7 mouse cellular contexts compared by ENCODE assay signal in the genomic region with DNA sequence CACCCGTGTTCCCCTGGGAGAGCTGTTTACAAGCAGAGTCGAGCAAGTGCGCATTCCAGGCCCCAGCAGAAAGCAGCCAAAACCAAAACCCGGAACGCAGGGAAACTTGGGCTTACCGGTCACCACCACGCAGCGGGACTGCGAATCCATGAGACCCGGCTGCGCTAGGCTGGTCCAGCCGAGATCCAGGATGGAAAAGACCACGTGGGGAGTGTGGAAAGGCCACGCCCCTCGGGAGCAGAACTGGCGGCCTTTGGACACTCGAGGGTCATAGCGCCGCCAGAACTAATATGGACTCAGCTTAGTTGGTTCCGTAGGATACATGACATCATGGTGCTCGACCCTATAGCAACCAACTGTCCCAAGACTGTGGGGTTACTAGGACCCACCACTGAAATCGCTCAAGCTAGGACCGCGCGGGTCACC. TPM values are rescaled to one million over a fixed set of nuclear protein-coding genes. Genes with fewer than 3 reads are reported as not detected.
DNase-seq lines count a peak whose midpoint lies in the region; ATAC-seq lines count a peak whose summit lies in the region.

A gene (minus strand): TSS at position 206 of the 426 bp plus-strand sequence.

- H3K9me3 ChIP-seq in forebrain, embryonic 11.5 days (ENCODE audit: control insufficient read depth, low read length), result no peaks in the 10 kb centered on the region; the same call in 1 of the 2 replicates
- no peaks in the 10 kb centered on the region for H3K9me3 ChIP-seq in heart, embryonic 16.5 days (replicated peaks; ENCODE audit: control insufficient read depth, low read length)

- H3K27ac ChIP-seq in forebrain, embryonic 11.5 days (ENCODE audit: low read depth, low read length), result no peak within 1 kb of the TSS
- H3K27ac ChIP-seq in heart, embryonic 16.5 days (ENCODE audit: low read length), result peak within 1 kb of the TSS; percentile 74

- ATAC-seq in forebrain, embryonic 11.5 days (replicated peaks; ENCODE audit: low FRiP score), result no peak; the same call in 1 of the 2 replicates
- ATAC-seq in heart, embryonic 16.5 days (replicated peaks; ENCODE audit: extremely low read depth, insufficient read depth, low FRiP score), result peak; percentile 59

- H3K36me3 ChIP-seq in forebrain, embryonic 11.5 days (ENCODE audit: control insufficient read depth, insufficient read depth, low read length), result no peaks in the 10 kb centered on the region
- H3K36me3 ChIP-seq in heart, embryonic 16.5 days (ENCODE audit: control insufficient read depth, insufficient read depth), result no peaks in the 10 kb centered on the region

- H3K9ac ChIP-seq in forebrain, embryonic 11.5 days (ENCODE audit: low read length), result peak within 1 kb of the TSS; percentile 29; the same call in 1 of the 2 replicates
- H3K9ac ChIP-seq in heart, embryonic 16.5 days (ENCODE audit: low read length), result peak within 1 kb of the TSS; percentile 68

- H3K27me3 ChIP-seq in forebrain, embryonic 11.5 days (ENCODE audit: control insufficient read depth, insufficient read depth, low read length), result peaks cover 3% of the 10 kb centered on the region; the same call in 1 of the 2 replicates
- H3K27me3 ChIP-seq in heart, embryonic 16.5 days (ENCODE audit: control insufficient read depth, insufficient read depth, low read length), result no peaks in the 10 kb centered on the region

- peak within 1 kb of the TSS; percentile 25 for H3K4me3 ChIP-seq in forebrain, embryonic 11.5 days (ENCODE audit: low read depth, low read length)
- H3K4me3 ChIP-seq in heart, embryonic 16.5 days (ENCODE audit: low read length), result peak within 1 kb of the TSS; percentile 58

- peak within 1 kb of the TSS; percentile 53 for H3K4me2 ChIP-seq in forebrain, embryonic 11.5 days (ENCODE audit: low read depth, low read length, severe bottlenecking)
- H3K4me2 ChIP-seq in heart, embryonic 16.5 days (ENCODE audit: low read depth, low read length), result peak within 1 kb of the TSS; percentile 88

- 7% methylated on average over 25 of the region's 25 CpGs for WGBS in forebrain, embryonic 11.5 days
- 7% methylated on average over 25 of the region's 25 CpGs for WGBS in heart, embryonic 16.5 days

- DNase-seq in CD4-positive helper T cell, adult 2 months (ENCODE audit: low read depth, low spot score), result peak; percentile 14
- peak; percentile 63 for DNase-seq in Muller cell, postnatal 12 days (ENCODE audit: inconsistent ontology term)
- no peak for DNase-seq in forebrain, embryonic 11.5 days (ENCODE audit: low spot score)
- DNase-seq in kidney, postnatal 10 days, result peak; percentile 82
- DNase-seq in lung, postnatal 10 days, result peak; percentile 73
- DNase-seq in right cerebral cortex, postnatal 14 days, result peak; percentile 18

- H3K4me1 ChIP-seq in forebrain, embryonic 11.5 days (replicated peaks; ENCODE audit: control insufficient read depth, insufficient read depth, low read length), result peaks cover 9% of the 10 kb centered on the region; the same call in 1 of the 2 replicates
- peaks cover 20% of the 10 kb centered on the region for H3K4me1 ChIP-seq in heart, embryonic 16.5 days (ENCODE audit: control insufficient read depth, insufficient read depth, low read length)

RNA-seq across cellular contexts. Expression of the gene that starts here (rescaled TPM):
- not detected in 2 replicates for polyA plus RNA-seq in forebrain, embryonic 11.5 days (2014; fragmentation: Nextera tagmentation; extraction: Ambion mirVana)
- polyA plus RNA-seq in heart, embryonic 16.5 days (2015; fragmentation: Nextera tagmentation; extraction: Ambion mirVana), result 0.71 TPM in 1 of 2 replicates, not detected in the other

Comparison
In these comparisons a context has a peak if more than half of its experiments do, and no peak if none do; other contexts are left out.
1. Peak in ATAC-seq, H3K4me3 ChIP-seq, H3K27ac ChIP-seq, H3K9ac ChIP-seq and H3K4me2 ChIP-seq in heart, embryonic 16.5 days; RNA of the gene not detected or under 1 TPM.